Mouse (Mus musculus): ENCODE measurements around the gene Tpm4. TPM values are rescaled to one million over a fixed set of nuclear protein-coding genes. Genes with fewer than 3 reads are reported as not detected.

The Tpm4 gene
- total RNA-seq, 2 experiments from 2014 or later, result 86.3 to 97.2 TPM

GRCm38 (mm10) chr8:72137431-72137830 lies 2.7 kb downstream of the Tpm4 start:
- DNase-seq, result no peak
- intact Hi-C loops (cut with DNase I), result loop anchor here (2.0 to 10.0 kb wide), 2 partner anchors 21 to 213 kb away; no protein-coding TSS in a partner anchor

GRCm38 (mm10) chr8:72138456-72138855 lies 3.7 kb downstream of the Tpm4 start:
- intact Hi-C loops (cut with DNase I), result loop anchor here (10.0 kb wide), 1 partner anchor 214 kb away; no protein-coding TSS in a partner anchor
- DNase-seq, result no peak

- DNase-seq, result no peak
Observed at GRCm38 (mm10) chr8:72143256-72143824, 8.6 kb downstream of the Tpm4 start.

GRCm38 (mm10) chr8:72144345-72144975 lies 9.7 kb downstream of the Tpm4 start:
- no peak for DNase-seq

More at GRCm38 (mm10) chr8:72143256-72143824, 8.6 kb downstream of the Tpm4 start:
- intact Hi-C loops (cut with DNase I), result no loop called here

GRCm38 (mm10) chr8:72145511-72145910 lies 10.7 kb downstream of the Tpm4 start:
- no peak for DNase-seq
- intact Hi-C loops (cut with DNase I), result no loop called here

More at GRCm38 (mm10) chr8:72144345-72144975, 9.7 kb downstream of the Tpm4 start:
- intact Hi-C loops (cut with DNase I), result no loop called here

GRCm38 (mm10) chr8:72146056-72146455 lies 11.3 kb downstream of the Tpm4 start:
- intact Hi-C loops (cut with DNase I), result no loop called here
- DNase-seq, result no peak

- DNase-seq, result no peak
- intact Hi-C loops (cut with DNase I), result no loop called here
Observed at GRCm38 (mm10) chr8:72146556-72146955, 11.8 kb downstream of the Tpm4 start.

GRCm38 (mm10) chr8:72147266-72147665 lies 12.5 kb downstream of the Tpm4 start:
- DNase-seq, result no peak
- intact Hi-C loops (cut with DNase I), result no loop called here

- intact Hi-C loops (cut with DNase I), result no loop called here
- no peak for DNase-seq
Observed at GRCm38 (mm10) chr8:72149056-72149455, 14.3 kb downstream of the Tpm4 start.

- no peak for DNase-seq
- intact Hi-C loops (cut with DNase I), result no loop called here
Observed at GRCm38 (mm10) chr8:72151418-72152078, 16.8 kb downstream of the Tpm4 start.

GRCm38 (mm10) chr8:72153382-72153781 lies 18.6 kb downstream of the Tpm4 start:
- DNase-seq, result no peak
- intact Hi-C loops (cut with DNase I), result no loop called here

GRCm38 (mm10) chr8:72158096-72158495 lies 23.3 kb downstream of the Tpm4 start:
- DNase-seq, result no peak
- intact Hi-C loops (cut with DNase I), result loop anchor here (2.0 kb wide), 1 partner anchor 21 kb away; no protein-coding TSS in a partner anchor

- intact Hi-C loops (cut with DNase I), result loop anchor here (2.0 kb wide), 1 partner anchor 22 kb away; no protein-coding TSS in a partner anchor
Observed at GRCm38 (mm10) chr8:72158726-72159125, 24.0 kb downstream of the Tpm4 start.

GRCm38 (mm10) chr8:72160007-72160406 lies 25.2 kb downstream of the Tpm4 start:
- DNase-seq, result no peak
- intact Hi-C loops (cut with DNase I), result loop anchor here (5.0 kb wide), 1 partner anchor 253 kb away; the partner anchor contains the start of genes Zfp617 and Zfp882

More at GRCm38 (mm10) chr8:72158726-72159125, 24.0 kb downstream of the Tpm4 start:
- no peak for DNase-seq

GRCm38 (mm10) chr8:72160707-72161697 lies 26.2 kb downstream of the Tpm4 start, which contains the start of gene Rab8a:
Gene Rab8a (plus strand): TSS chr8:72161200.
- intact Hi-C loops (cut with DNase I), result loop anchor here (5.0 kb wide), 1 partner anchor 254 kb away; the partner anchor contains the start of genes Zfp617 and Zfp882
- DNase-seq, result peak; percentile 100

GRCm38 (mm10) chr8:72162821-72163220 lies 28.0 kb downstream of the Tpm4 start:
- no peak for DNase-seq
- intact Hi-C loops (cut with DNase I), result loop anchor here (5.0 kb wide), 1 partner anchor 256 kb away; the partner anchor contains the start of genes Zfp617 and Zfp882

- intact Hi-C loops (cut with DNase I), result no loop called here
- no peak for DNase-seq
Observed at GRCm38 (mm10) chr8:72169098-72169668, 34.4 kb downstream of the Tpm4 start.

- intact Hi-C loops (cut with DNase I), result no loop called here
Observed at GRCm38 (mm10) chr8:72169681-72170249, 35.0 kb downstream of the Tpm4 start.

GRCm38 (mm10) chr8:72177346-72177925 lies 42.7 kb downstream of the Tpm4 start:
- intact Hi-C loops (cut with DNase I), result loop anchor here (1.0 to 5.0 kb wide), 4 partner anchors 42 to 188 kb away; partner anchors contain the start of genes Ap1m1 and Fam32a
- peak; percentile 78 to 80 for DNase-seq

More at GRCm38 (mm10) chr8:72169681-72170249, 35.0 kb downstream of the Tpm4 start:
- no peak for DNase-seq

All from heart, postnatal 36 days (tissue).